Mouse (Mus musculus) forebrain, postnatal 0 days (tissue): ENCODE measurements around the gene Lrp1. TPM values are rescaled to one million over a fixed set of nuclear protein-coding genes. Genes with fewer than 3 reads are reported as not detected.

Experiments
- ATAC-seq: fragments of 200-750 bp; cut with Nextera tagmentation; 2 replicates; pipeline ENCODE4 v1.8.0; 2017; ENCODE audit warnings: mild to moderate bottlenecking, moderate library complexity
- DNase-seq: peaks from one replicate; pipeline ENCODE4 v3.0.0-alpha.2; 2015
- H3K27ac ChIP-seq: fragments of 300-500 bp; sonication (generic); 2 replicates; pipeline ENCODE4 v1.5.1; 2014; ENCODE audit warnings: low read depth, mild to moderate bottlenecking, antibody characterized with exemption, low read length, moderate library complexity, mixed read lengths
- H3K27me3 ChIP-seq: fragments of 300-500 bp; sonication (generic); 2 replicates; pipeline ENCODE4 v1.6.1; 2014; ENCODE audit warnings: mild to moderate bottlenecking, low read length, mixed read lengths; ENCODE audit not compliant: insufficient read depth
- H3K36me3 ChIP-seq: fragments of 300-500 bp; sonication (generic); 2 replicates; pipeline ENCODE4 v1.6.1; 2014; ENCODE audit warnings: mild to moderate bottlenecking, moderate library complexity; ENCODE audit not compliant: insufficient read depth
- H3K4me1 ChIP-seq: fragments of 300-500 bp; sonication (generic); 2 replicates; pipeline ENCODE4 v1.6.1; 2014; ENCODE audit warnings: antibody characterized with exemption; ENCODE audit not compliant: insufficient read depth
- H3K4me2 ChIP-seq: fragments of 300-500 bp; sonication (generic); 2 replicates; pipeline ENCODE4 v1.6.1; 2014; ENCODE audit warnings: low read depth, mild to moderate bottlenecking, moderate library complexity
- H3K4me3 ChIP-seq: fragments of 300-500 bp; sonication (generic); 2 replicates; pipeline ENCODE4 v1.5.1; 2014; ENCODE audit warnings: low read depth, low read length, mixed read lengths
- H3K9ac ChIP-seq: fragments of 300-500 bp; sonication (generic); 2 replicates; pipeline ENCODE4 v1.6.1; 2014; ENCODE audit warnings: mild to moderate bottlenecking
- H3K9me3 ChIP-seq: fragments of 300-500 bp; sonication (generic); 2 replicates; pipeline ENCODE4 v1.6.1; 2016; ENCODE audit warnings: low read length
- CTCF ChIP-seq: sonication (generic); IDR thresholded peaks from 2 replicates; pipeline ENCODE4 v1.5.1; 2016; ENCODE audit warnings: antibody characterized with exemption, control low read depth, low read depth
- WGBS: fragments of 180-500 bp; shearing (Covaris S2); extraction: QIAGEN DNeasy Blood & Tissue Kit; methylation state at CpG from one replicate; pipeline ENCODE4 v1.1.7; 2014; 5-methylcytosine and 5-hydroxymethylcytosine counted together
- polyA plus RNA-seq: library from polyadenylated mRNA; unstranded; fragments of >200 nt; fragmentation: Nextera tagmentation; extraction: Ambion mirVana; gene quantifications from 2 replicates; pipeline ENCODE4 v1.2.1, GENCODE M21; 2015
- total RNA-seq: library from RNA; depleted of rRNA; stranded (reverse); fragments of >200 nt; gene quantifications from 2 replicates; pipeline ENCODE4 v1.2.3, GENCODE M21; 2014

Gene Lrp1
- total and polyA plus RNA-seq, 2 experiments from 2014 or later, result 70.4 to 228 TPM

- peaks cover 31% of the 10 kb centered on the region for H3K36me3 ChIP-seq
- no peak overlapping the region for H3K9ac ChIP-seq
- no peaks in the 10 kb centered on the region for H3K27me3 ChIP-seq
- no peaks in the 10 kb centered on the region for H3K9me3 ChIP-seq
- H3K4me3 ChIP-seq, result no peak overlapping the region
- peak overlapping the region; percentile 73 for H3K27ac ChIP-seq
- TF ChIP-seq CTCF, result no peak
- no peak overlapping the region for H3K4me2 ChIP-seq
- WGBS, result 49% methylated on average over 2 of the region's 2 CpGs
- H3K4me1 ChIP-seq, result peaks cover 32% of the 10 kb centered on the region
- no peak for DNase-seq
- ATAC-seq, result no peak
Observed at GRCm38 (mm10) chr10:127615034-127615374, 5.9 kb downstream of the Lrp1 start.

GRCm38 (mm10) chr10:127614236-127615033, 6.5 kb downstream of the Lrp1 start:
- no peak for TF ChIP-seq CTCF
- WGBS, result 25% methylated on average over 12 of the region's 12 CpGs
- no peak overlapping the region for H3K9ac ChIP-seq

GRCm38 (mm10) chr10:127612079-127612775, 8.7 kb downstream of the Lrp1 start:
- Histone ChIP-seq H3K27ac (no peak overlapping the region), H3K9me3 (no peaks in the 10 kb centered on the region), H3K9ac (no peak overlapping the region), H3K4me1 (peaks cover 10% of the 10 kb centered on the region; the same call in 1 of the 2 replicates), H3K4me2 (no peak overlapping the region), H3K36me3 (peaks cover 55% of the 10 kb centered on the region), H3K4me3 (no peak overlapping the region), H3K27me3 (no peaks in the 10 kb centered on the region)
- 89% methylated on average over 14 of the region's 14 CpGs for WGBS
- TF ChIP-seq CTCF, result no peak
- no peak for DNase-seq
- no peak for ATAC-seq

More at GRCm38 (mm10) chr10:127614236-127615033, 6.5 kb downstream of the Lrp1 start:
- H3K27ac ChIP-seq, result peak overlapping the region; percentile 73
- H3K4me2 ChIP-seq, result no peak overlapping the region
- H3K36me3 ChIP-seq, result peaks cover 36% of the 10 kb centered on the region
- no peak overlapping the region for H3K4me3 ChIP-seq
- no peaks in the 10 kb centered on the region for H3K27me3 ChIP-seq
- H3K4me1 ChIP-seq, result peaks cover 32% of the 10 kb centered on the region
- peak; percentile 77 for ATAC-seq
- DNase-seq, result peak; percentile 43
- H3K9me3 ChIP-seq, result no peaks in the 10 kb centered on the region

GRCm38 (mm10) chr10:127610066-127610415, 10.9 kb downstream of the Lrp1 start:
- H3K4me3 ChIP-seq, result no peak overlapping the region
- DNase-seq, result no peak
- no peak overlapping the region for H3K27ac ChIP-seq
- no peaks in the 10 kb centered on the region for H3K9me3 ChIP-seq
- 89% methylated on average over 9 of the region's 9 CpGs for WGBS
- H3K4me1 ChIP-seq, result no peaks in the 10 kb centered on the region
- ATAC-seq, result no peak
- H3K9ac ChIP-seq, result no peak overlapping the region
- no peaks in the 10 kb centered on the region for H3K27me3 ChIP-seq
- TF ChIP-seq CTCF, result no peak
- H3K4me2 ChIP-seq, result no peak overlapping the region
- peaks cover 75% of the 10 kb centered on the region for H3K36me3 ChIP-seq

- WGBS, result 85% methylated on average over 9 of the region's 9 CpGs
- TF ChIP-seq CTCF, result no peak
Observed at GRCm38 (mm10) chr10:127609415-127610065, 11.4 kb downstream of the Lrp1 start.

GRCm38 (mm10) chr10:127607059-127607458, 13.9 kb downstream of the Lrp1 start:
- Histone ChIP-seq H3K9me3 (no peaks in the 10 kb centered on the region), H3K36me3 (peaks cover 91% of the 10 kb centered on the region), H3K9ac (no peak overlapping the region), H3K4me1 (no peaks in the 10 kb centered on the region), H3K27ac (no peak overlapping the region), H3K4me2 (no peak overlapping the region), H3K27me3 (no peaks in the 10 kb centered on the region), H3K4me3 (no peak overlapping the region)
- TF ChIP-seq CTCF, result no peak
- ATAC-seq (no peak), DNase-seq (no peak)
- 94% methylated on average over 7 of the region's 7 CpGs for WGBS

More at GRCm38 (mm10) chr10:127609415-127610065, 11.4 kb downstream of the Lrp1 start:
- no peak overlapping the region for H3K27ac ChIP-seq
- H3K9ac ChIP-seq, result no peak overlapping the region
- no peak overlapping the region for H3K4me3 ChIP-seq
- peaks cover 80% of the 10 kb centered on the region for H3K36me3 ChIP-seq
- H3K4me1 ChIP-seq, result no peaks in the 10 kb centered on the region
- H3K9me3 ChIP-seq, result no peaks in the 10 kb centered on the region
- no peak overlapping the region for H3K4me2 ChIP-seq
- no peak for DNase-seq
- no peaks in the 10 kb centered on the region for H3K27me3 ChIP-seq
- no peak for ATAC-seq

GRCm38 (mm10) chr10:127605756-127606155, 15.2 kb downstream of the Lrp1 start:
- no peaks in the 10 kb centered on the region for H3K9me3 ChIP-seq
- no peaks in the 10 kb centered on the region for H3K4me1 ChIP-seq
- no peak overlapping the region for H3K9ac ChIP-seq
- H3K27me3 ChIP-seq, result no peaks in the 10 kb centered on the region
- H3K4me2 ChIP-seq, result no peak overlapping the region
- H3K27ac ChIP-seq, result no peak overlapping the region
- TF ChIP-seq CTCF, result no peak
- H3K36me3 ChIP-seq, result peaks cover 93% of the 10 kb centered on the region
- ATAC-seq, result no peak
- 95% methylated on average over 9 of the region's 9 CpGs for WGBS
- no peak overlapping the region for H3K4me3 ChIP-seq
- no peak for DNase-seq
